Mouse (Mus musculus) forebrain, embryonic 10.5 days (tissue): ENCODE data around the gene Fadd. TPM values are rescaled to one million over a fixed set of nuclear protein-coding genes. Genes with fewer than 3 reads are reported as not detected.

Experiments
- DNase-seq: peaks from one replicate; pipeline ENCODE4 v3.0.0-alpha.2; 2017; ENCODE audit warnings: low spot score; ENCODE audit errors: extremely low spot score
- H3K27ac ChIP-seq: fragments of 300-500 bp; sonication (generic); 2 replicates; pipeline ENCODE4 v1.5.1; 2016; ENCODE audit warnings: mild to moderate bottlenecking
- H3K27me3 ChIP-seq: fragments of 300-500 bp; sonication (generic); 2 replicates; pipeline ENCODE4 v1.6.1; 2016; ENCODE audit warnings: mild to moderate bottlenecking; ENCODE audit not compliant: poor library complexity, severe bottlenecking
- H3K36me3 ChIP-seq: fragments of 300-500 bp; sonication (generic); replicated peaks from 2 replicates; pipeline ENCODE4 v1.6.1; 2016; ENCODE audit warnings: mild to moderate bottlenecking, moderate library complexity
- H3K4me1 ChIP-seq: fragments of 300-500 bp; sonication (generic); 2 replicates; pipeline ENCODE4 v1.6.1; 2016
- H3K4me3 ChIP-seq: fragments of 300-500 bp; sonication (generic); 2 replicates; pipeline ENCODE4 v1.5.1; 2016; ENCODE audit warnings: mild to moderate bottlenecking, moderate library complexity
- H3K9me3 ChIP-seq: fragments of 300-500 bp; sonication (generic); 2 replicates; pipeline ENCODE4 v1.6.1; 2016; ENCODE audit warnings: mild to moderate bottlenecking, moderate library complexity
- WGBS: fragments of 180-500 bp; shearing (Covaris S2); methylation state at CpG from one replicate; pipeline ENCODE4 v1.1.7; 2016; 5-methylcytosine and 5-hydroxymethylcytosine counted together
- polyA plus RNA-seq: library from polyadenylated mRNA; unstranded; fragments of >200 nt; fragmentation: Nextera tagmentation; extraction: Ambion mirVana; gene quantifications from 2 replicates; pipeline ENCODE4 v1.2.1, GENCODE M21; 2016

Gene Fadd
- polyA plus RNA-seq, 1 experiment from 2014 or later = 12.1 TPM

- Histone ChIP-seq H3K9me3 (no peaks in the 10 kb centered on the region), H3K36me3 (no peaks in the 10 kb centered on the region), H3K4me3 (no peak overlapping the region), H3K27me3 (peaks cover 45% of the 10 kb centered on the region), H3K4me1 (peaks cover 13% of the 10 kb centered on the region), H3K27ac (no peak overlapping the region)
- DNase-seq = no peak
Measured at GRCm38 (mm10) chr7:144568091-144568490, 14.2 kb downstream of the Fadd start.

GRCm38 (mm10) chr7:144566921-144567682 lies 15.2 kb downstream of the Fadd start:
- Histone ChIP-seq H3K27ac (no peak overlapping the region), H3K27me3 (peaks cover 50% of the 10 kb centered on the region), H3K36me3 (no peaks in the 10 kb centered on the region), H3K9me3 (no peaks in the 10 kb centered on the region), H3K4me1 (peaks cover 16% of the 10 kb centered on the region), H3K4me3 (no peak overlapping the region)
- WGBS = 70% methylated on average over 3 of the region's 3 CpGs
- no peak for DNase-seq

GRCm38 (mm10) chr7:144563456-144564155 lies 18.7 kb downstream of the Fadd start:
- H3K36me3 ChIP-seq = no peaks in the 10 kb centered on the region
- no peak for DNase-seq
- peaks cover 69% of the 10 kb centered on the region for H3K27me3 ChIP-seq
- no peak overlapping the region for H3K4me3 ChIP-seq
- peaks cover 19% of the 10 kb centered on the region for H3K4me1 ChIP-seq
- H3K27ac ChIP-seq = no peak overlapping the region; the same call in 1 of the 2 replicates
- no peaks in the 10 kb centered on the region for H3K9me3 ChIP-seq
- 65% methylated on average over 9 of the region's 9 CpGs for WGBS

- no peak for DNase-seq
- H3K27ac ChIP-seq = no peak overlapping the region
- WGBS = 6% methylated on average over 3 of the region's 3 CpGs
- no peaks in the 10 kb centered on the region for H3K36me3 ChIP-seq
- peaks cover 19% of the 10 kb centered on the region for H3K4me1 ChIP-seq
- H3K9me3 ChIP-seq = no peaks in the 10 kb centered on the region
- no peak overlapping the region for H3K4me3 ChIP-seq
- H3K27me3 ChIP-seq = peaks cover 62% of the 10 kb centered on the region
Measured at GRCm38 (mm10) chr7:144562016-144562415, 20.2 kb downstream of the Fadd start.

- Histone ChIP-seq H3K27ac (no peak overlapping the region), H3K36me3 (no peaks in the 10 kb centered on the region), H3K4me3 (no peak overlapping the region), H3K27me3 (peaks cover 56% of the 10 kb centered on the region), H3K9me3 (no peaks in the 10 kb centered on the region), H3K4me1 (peaks cover 19% of the 10 kb centered on the region)
- no peak for DNase-seq
- WGBS = 89% methylated on average over 4 of the region's 4 CpGs
Measured at GRCm38 (mm10) chr7:144560594-144560993, 21.7 kb downstream of the Fadd start.

GRCm38 (mm10) chr7:144558552-144558951 lies 23.7 kb downstream of the Fadd start:
- Histone ChIP-seq H3K4me3 (no peak overlapping the region), H3K9me3 (no peaks in the 10 kb centered on the region), H3K27me3 (peaks cover 47% of the 10 kb centered on the region), H3K27ac (no peak overlapping the region), H3K36me3 (no peaks in the 10 kb centered on the region), H3K4me1 (peaks cover 14% of the 10 kb centered on the region)
- WGBS = 47% methylated on average over 6 of the region's 6 CpGs
- no peak for DNase-seq

GRCm38 (mm10) chr7:144554123-144554472 lies 28.2 kb downstream of the Fadd start:
- H3K4me3 ChIP-seq = peak overlapping the region; percentile 98
- H3K4me1 ChIP-seq = peaks cover 37% of the 10 kb centered on the region
- H3K27me3 ChIP-seq = peaks cover 22% of the 10 kb centered on the region
- H3K27ac ChIP-seq = peak overlapping the region; percentile 92
- WGBS = 31% methylated on average over 8 of the region's 8 CpGs
- peaks cover 32% of the 10 kb centered on the region for H3K36me3 ChIP-seq
- no peaks in the 10 kb centered on the region for H3K9me3 ChIP-seq
- DNase-seq = no peak

GRCm38 (mm10) chr7:144553237-144554122 lies 28.8 kb downstream of the Fadd start, which contains the start of gene Ppfia1:
Ppfia1 (minus strand) TSS chr7:144553729.
- Histone ChIP-seq H3K36me3 (peaks cover 38% of the 10 kb centered on the region), H3K27ac (peak within 1 kb of the TSS; percentile 92), H3K4me1 (peaks cover 37% of the 10 kb centered on the region), H3K4me3 (peak within 1 kb of the TSS; percentile 98), H3K27me3 (peaks cover 19% of the 10 kb centered on the region), H3K9me3 (no peaks in the 10 kb centered on the region)
- WGBS = under 1% methylated on average over 97 of the region's 97 CpGs
- peak; percentile 95 for DNase-seq

GRCm38 (mm10) chr7:144552274-144552673 lies 30.0 kb downstream of the Fadd start:
- Histone ChIP-seq H3K27ac (no peak overlapping the region), H3K4me1 (peaks cover 37% of the 10 kb centered on the region), H3K27me3 (peaks cover 19% of the 10 kb centered on the region), H3K9me3 (no peaks in the 10 kb centered on the region), H3K4me3 (peak overlapping the region; percentile 98), H3K36me3 (peaks cover 50% of the 10 kb centered on the region)
- 92% methylated on average over 8 of the region's 8 CpGs for WGBS
- no peak for DNase-seq

- no peak for DNase-seq
- no peak overlapping the region for H3K27ac ChIP-seq
- 92% methylated on average over 1 of the region's 1 CpGs for WGBS
- H3K9me3 ChIP-seq = no peaks in the 10 kb centered on the region
- H3K36me3 ChIP-seq = peaks cover 64% of the 10 kb centered on the region
- H3K27me3 ChIP-seq = peaks cover 14% of the 10 kb centered on the region
- peaks cover 37% of the 10 kb centered on the region for H3K4me1 ChIP-seq
- H3K4me3 ChIP-seq = no peak overlapping the region
Measured at GRCm38 (mm10) chr7:144550811-144551210, 31.5 kb downstream of the Fadd start.

- Histone ChIP-seq H3K4me3 (no peak overlapping the region), H3K27me3 (peaks cover 6% of the 10 kb centered on the region), H3K9me3 (no peaks in the 10 kb centered on the region), H3K27ac (no peak overlapping the region), H3K36me3 (peaks cover 72% of the 10 kb centered on the region), H3K4me1 (peaks cover 37% of the 10 kb centered on the region)
- no peak for DNase-seq
- 97% methylated on average over 2 of the region's 2 CpGs for WGBS
Measured at GRCm38 (mm10) chr7:144549904-144550566, 32.2 kb downstream of the Fadd start.

GRCm38 (mm10) chr7:144545231-144545630 lies 37.0 kb downstream of the Fadd start:
- Histone ChIP-seq H3K4me3 (no peak overlapping the region), H3K36me3 (peaks cover 70% of the 10 kb centered on the region), H3K4me1 (peaks cover 2% of the 10 kb centered on the region), H3K27ac (no peak overlapping the region), H3K27me3 (no peaks in the 10 kb centered on the region), H3K9me3 (no peaks in the 10 kb centered on the region)
- no peak for DNase-seq
- 93% methylated on average over 3 of the region's 3 CpGs for WGBS
